Mouse (Mus musculus) kidney, embryonic 16.5 days (tissue): ENCODE measurements around the gene Hemk1. TPM values are rescaled to one million over a fixed set of nuclear protein-coding genes. Genes with fewer than 3 reads are reported as not detected.

Source experiments
- ATAC-seq: fragments of 200-750 bp; cut with Nextera tagmentation; 2 replicates; pipeline ENCODE4 v1.8.0; 2017; ENCODE audit warnings: moderate TSS enrichment; ENCODE audit not compliant: low FRiP score, low TSS enrichment
- H3K27ac ChIP-seq: fragments of 300-500 bp; sonication (generic); 2 replicates; pipeline ENCODE4 v1.5.1; 2014; ENCODE audit warnings: low read length
- H3K27me3 ChIP-seq: fragments of 300-500 bp; sonication (generic); 2 replicates; pipeline ENCODE4 v1.6.1; 2014; ENCODE audit warnings: low read length, control low read depth, mixed read lengths; ENCODE audit not compliant: insufficient read depth
- H3K36me3 ChIP-seq: fragments of 300-500 bp; sonication (generic); 2 replicates; pipeline ENCODE4 v1.6.1; 2014; ENCODE audit warnings: low read length, control low read depth, mixed read lengths; ENCODE audit not compliant: insufficient read depth
- H3K4me1 ChIP-seq: fragments of 300-500 bp; sonication (generic); 2 replicates; pipeline ENCODE4 v1.6.1; 2014; ENCODE audit warnings: low read length, control low read depth, mixed read lengths; ENCODE audit not compliant: insufficient read depth
- H3K4me2 ChIP-seq: fragments of 300-500 bp; sonication (generic); replicated peaks from 2 replicates; pipeline ENCODE4 v1.6.1; 2014; ENCODE audit warnings: low read depth, low read length
- H3K4me3 ChIP-seq: fragments of 300-500 bp; sonication (generic); 2 replicates; pipeline ENCODE4 v1.5.1; 2014; ENCODE audit warnings: mild to moderate bottlenecking, low read length
- H3K9ac ChIP-seq: fragments of 300-500 bp; sonication (generic); replicated peaks from 2 replicates; pipeline ENCODE4 v1.6.1; 2014; ENCODE audit warnings: low read length
- H3K9me3 ChIP-seq: fragments of 300-500 bp; sonication (generic); 2 replicates; pipeline ENCODE4 v1.6.1; 2016; ENCODE audit warnings: low read length, control low read depth
- WGBS: fragments of 180-500 bp; shearing (Covaris S2); extraction: QIAGEN DNeasy Blood & Tissue Kit; methylation state at CpG from one replicate; pipeline ENCODE4 v1.1.7; 2014; 5-methylcytosine and 5-hydroxymethylcytosine counted together
- polyA plus RNA-seq: library from polyadenylated mRNA; unstranded; fragments of >200 nt; fragmentation: Nextera tagmentation; extraction: Ambion mirVana; gene quantifications from 2 replicates; pipeline ENCODE4 v1.2.1, GENCODE M21; 2015

Hemk1 gene
- polyA plus RNA-seq, 1 experiment from 2014 or later, result 13.2 TPM

GRCm38 (mm10) chr9:107369270-107370105 lies 31.3 kb upstream of the Hemk1 start:
- peak; percentile 53; the same call in 1 of the 2 replicates for ATAC-seq
- Histone ChIP-seq H3K9ac (no peak overlapping the region), H3K36me3 (no peaks in the 10 kb centered on the region), H3K27ac (no peak overlapping the region), H3K9me3 (no peaks in the 10 kb centered on the region), H3K4me1 (peaks cover 17% of the 10 kb centered on the region), H3K4me2 (no peak overlapping the region), H3K4me3 (no peak overlapping the region), H3K27me3 (peaks cover 8% of the 10 kb centered on the region; the same call in 1 of the 2 replicates)
- 31% methylated on average over 10 of the region's 10 CpGs for WGBS

- no peak for ATAC-seq
- no peak overlapping the region for H3K4me3 ChIP-seq
- H3K9me3 ChIP-seq, result no peaks in the 10 kb centered on the region
- H3K9ac ChIP-seq, result no peak overlapping the region
- H3K4me2 ChIP-seq, result no peak overlapping the region
- 64% methylated on average over 1 of the region's 1 CpGs for WGBS
- H3K4me1 ChIP-seq, result peaks cover 17% of the 10 kb centered on the region
- H3K27me3 ChIP-seq, result peaks cover 3% of the 10 kb centered on the region; the same call in 1 of the 2 replicates
- no peaks in the 10 kb centered on the region for H3K36me3 ChIP-seq
- no peak overlapping the region for H3K27ac ChIP-seq
Observed at GRCm38 (mm10) chr9:107368302-107368701, 30.2 kb upstream of the Hemk1 start.

- Histone ChIP-seq H3K4me1 (peaks cover 17% of the 10 kb centered on the region), H3K27me3 (peaks cover under 1% of the 10 kb centered on the region; the same call in 1 of the 2 replicates), H3K4me3 (no peak overlapping the region), H3K9ac (no peak overlapping the region), H3K27ac (no peak overlapping the region), H3K9me3 (no peaks in the 10 kb centered on the region), H3K36me3 (no peaks in the 10 kb centered on the region), H3K4me2 (no peak overlapping the region)
- 10% methylated on average over 3 of the region's 3 CpGs for WGBS
- no peak for ATAC-seq
Observed at GRCm38 (mm10) chr9:107366644-107367043, 28.5 kb upstream of the Hemk1 start.

GRCm38 (mm10) chr9:107360989-107361388 lies 22.8 kb upstream of the Hemk1 start:
- Histone ChIP-seq H3K4me3 (no peak overlapping the region), H3K27me3 (peaks cover 8% of the 10 kb centered on the region), H3K27ac (no peak overlapping the region), H3K9me3 (no peaks in the 10 kb centered on the region), H3K36me3 (no peaks in the 10 kb centered on the region), H3K4me1 (peaks cover 8% of the 10 kb centered on the region; the same call in 1 of the 2 replicates), H3K9ac (no peak overlapping the region), H3K4me2 (no peak overlapping the region)
- 0 out of 2 replicates have a peak, but pooled peaks have one; percentile 50 for ATAC-seq
- WGBS, result 14% methylated on average over 3 of the region's 3 CpGs

GRCm38 (mm10) chr9:107357651-107358050 lies 19.5 kb upstream of the Hemk1 start:
- peaks cover 8% of the 10 kb centered on the region; the same call in 1 of the 2 replicates for H3K4me1 ChIP-seq
- H3K4me3 ChIP-seq, result no peak overlapping the region
- no peak overlapping the region for H3K9ac ChIP-seq
- peaks cover 10% of the 10 kb centered on the region for H3K27me3 ChIP-seq
- no peak overlapping the region for H3K4me2 ChIP-seq
- no peak overlapping the region for H3K27ac ChIP-seq
- no peaks in the 10 kb centered on the region for H3K9me3 ChIP-seq
- 21% methylated on average over 5 of the region's 5 CpGs for WGBS
- H3K36me3 ChIP-seq, result no peaks in the 10 kb centered on the region
- no peak for ATAC-seq

GRCm38 (mm10) chr9:107355870-107356765 lies 18.0 kb upstream of the Hemk1 start:
- Histone ChIP-seq H3K4me1 (peaks cover 5% of the 10 kb centered on the region; the same call in 1 of the 2 replicates), H3K4me3 (no peak overlapping the region), H3K27me3 (peaks cover 10% of the 10 kb centered on the region), H3K27ac (no peak overlapping the region), H3K4me2 (no peak overlapping the region), H3K36me3 (no peaks in the 10 kb centered on the region), H3K9ac (no peak overlapping the region), H3K9me3 (no peaks in the 10 kb centered on the region)
- ATAC-seq, result 0 out of 2 replicates have a peak, but pooled peaks have one; percentile 23
- WGBS, result 47% methylated on average over 6 of the region's 7 CpGs

GRCm38 (mm10) chr9:107354826-107355225 lies 16.7 kb upstream of the Hemk1 start:
- H3K27ac ChIP-seq, result no peak overlapping the region
- H3K9ac ChIP-seq, result no peak overlapping the region
- H3K4me2 ChIP-seq, result no peak overlapping the region
- peaks cover 10% of the 10 kb centered on the region for H3K27me3 ChIP-seq
- no peaks in the 10 kb centered on the region for H3K9me3 ChIP-seq
- no peak overlapping the region for H3K4me3 ChIP-seq
- ATAC-seq, result no peak
- WGBS, result 72% methylated on average over 1 of the region's 1 CpGs
- no peaks in the 10 kb centered on the region for H3K36me3 ChIP-seq
- H3K4me1 ChIP-seq, result no peaks in the 10 kb centered on the region; the same call in 1 of the 2 replicates

GRCm38 (mm10) chr9:107349321-107349720 lies 11.2 kb upstream of the Hemk1 start:
- Histone ChIP-seq H3K9ac (no peak overlapping the region), H3K27ac (no peak overlapping the region), H3K9me3 (no peaks in the 10 kb centered on the region), H3K27me3 (no peaks in the 10 kb centered on the region), H3K4me3 (no peak overlapping the region), H3K4me1 (no peaks in the 10 kb centered on the region), H3K4me2 (no peak overlapping the region), H3K36me3 (no peaks in the 10 kb centered on the region)
- 32% methylated on average over 7 of the region's 7 CpGs for WGBS
- ATAC-seq, result no peak

GRCm38 (mm10) chr9:107347586-107348183 lies 9.5 kb upstream of the Hemk1 start:
- Histone ChIP-seq H3K27ac (no peak overlapping the region), H3K36me3 (no peaks in the 10 kb centered on the region), H3K4me1 (no peaks in the 10 kb centered on the region), H3K4me2 (no peak overlapping the region), H3K9me3 (no peaks in the 10 kb centered on the region), H3K27me3 (no peaks in the 10 kb centered on the region), H3K4me3 (no peak overlapping the region), H3K9ac (no peak overlapping the region)
- no peak for ATAC-seq
- 57% methylated on average over 9 of the region's 9 CpGs for WGBS
